Mouse (Mus musculus): ENCODE results near the gene C1qbp.

DNA sequence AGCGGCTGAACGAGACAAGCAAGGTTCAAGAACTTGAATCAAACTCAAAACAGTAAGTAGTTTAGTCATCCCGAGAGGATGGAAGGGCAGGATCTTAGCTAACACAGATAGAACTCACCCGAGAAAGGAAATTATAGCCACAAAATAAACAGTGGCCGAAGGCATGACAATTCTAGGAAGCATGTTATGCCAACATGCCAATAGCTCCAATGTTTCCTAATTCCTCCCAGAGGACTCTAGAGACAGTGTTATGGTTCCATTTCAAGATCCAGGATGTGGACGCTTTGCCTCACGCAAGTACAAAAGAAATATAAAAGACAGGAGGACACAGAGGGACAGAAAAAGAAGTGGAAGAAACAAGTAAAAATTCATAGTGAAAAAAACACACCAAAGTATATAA lies 25.0 kb upstream of the C1qbp start:
- TF ChIP-seq POLR2A (IDR thresholded peaks at IDR 0.05; ENCODE audit: insufficient read length, low read depth), result no peak
- TF ChIP-seq MAX (IDR thresholded peaks at IDR 0.05; ENCODE audit: low read depth), result no peak
- TF ChIP-seq USF1 (IDR thresholded peaks at IDR 0.05; ENCODE audit: low read depth), result no peak
- no peak for TF ChIP-seq TCF12 (IDR thresholded peaks at IDR 0.05; ENCODE audit: insufficient read depth, poor library complexity, severe bottlenecking)
- no peak for TF ChIP-seq CEBPB (IDR thresholded peaks at IDR 0.05; ENCODE audit: insufficient read depth, poor library complexity, severe bottlenecking)

Data from myocyte (in vitro differentiated cells).